ENCODE assay signal across 17 mouse cellular contexts in the genomic region with DNA sequence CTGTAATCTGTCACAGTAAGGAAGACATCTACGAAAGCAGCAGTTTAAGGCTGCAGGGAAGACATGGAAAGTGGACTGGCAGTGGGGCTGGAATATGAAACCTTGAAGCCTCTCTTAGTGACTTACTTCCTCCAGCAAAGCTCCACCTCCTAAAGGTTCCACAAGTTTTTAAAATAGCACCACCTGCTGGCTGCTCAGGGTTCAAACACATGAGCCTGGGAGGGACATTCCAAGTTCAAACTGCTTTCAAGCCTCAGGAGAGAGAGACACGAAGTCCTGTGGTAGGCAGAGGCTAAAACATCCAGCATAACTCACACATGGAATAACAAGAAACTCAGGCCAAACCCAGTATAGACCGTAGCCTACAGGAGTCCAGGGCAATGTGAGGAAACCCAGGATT. TPM values are rescaled to one million over a fixed set of nuclear protein-coding genes. Genes with fewer than 3 reads are reported as not detected.
DNase-seq lines count a peak whose midpoint lies in the region; ATAC-seq and TF ChIP-seq lines count a peak whose summit lies in the region.
"Had no signal": no experiment of that assay in that cellular context is flagged by ENCODE, and none has a peak within 500 bp of the region (broad histone marks: within the 10 kb centered on the region; RNA-seq: fewer than 3 reads in every experiment).

No protein-coding gene starts in this region.

- peak; percentile 37 for TF ChIP-seq CTCF in gastrocnemius, adult 2 months (IDR thresholded peaks at IDR 0.05)
- peak; percentile 48 for TF ChIP-seq CTCF in layer of hippocampus, adult 2 months (conservative IDR thresholded peaks at IDR 0.05)
- peak; percentile 38 for TF ChIP-seq CTCF in midbrain, postnatal 0 days (IDR thresholded peaks at IDR 0.05)

- H3K9me3 ChIP-seq in midbrain, postnatal 0 days (ENCODE audit: low read length): no peaks in the 10 kb centered on the region
- H3K9me3 ChIP-seq in midbrain, embryonic 11.5 days (ENCODE audit: control insufficient read depth, low read length): no peaks in the 10 kb centered on the region; the same call in 1 of the 2 replicates
- H3K9me3 ChIP-seq: lung, embryonic 15.5 days had no signal

- H3K4me1 ChIP-seq in midbrain, postnatal 0 days (ENCODE audit: insufficient read depth, low read length): no peaks in the 10 kb centered on the region
- peaks cover 28% of the 10 kb centered on the region for H3K4me1 ChIP-seq in midbrain, embryonic 11.5 days (ENCODE audit: control insufficient read depth, insufficient read depth, low read length)

- no peak for DNase-seq in gastrocnemius, adult 2 months
- no peak for DNase-seq in gastrocnemius, postnatal 4 days (ENCODE audit: low spot score in 2 of 2)
- DNase-seq in layer of hippocampus, adult 2 months (ENCODE audit: low spot score in 2 of 2): no peak
- DNase-seq in layer of hippocampus, adult 9-10 months (ENCODE audit: low spot score): no peak
- no peak for DNase-seq in midbrain, postnatal 0 days (ENCODE audit: low spot score)
- DNase-seq in midbrain, embryonic 11.5 days (ENCODE audit: low spot score, missing footprints): no peak
- DNase-seq in induced T-regulatory cell, adult 2 months (ENCODE audit: low read depth): peak; percentile 10
- DNase-seq: cerebellum, adult 11 months; cerebellum, postnatal 36 days; gastrocnemius, postnatal 10 days; left cerebral cortex, postnatal 4 days; spleen, adult 18-20 months had no signal

- whole genome bisulfite sequencing in midbrain, postnatal 0 days: 89% methylated on average over 3 of the region's 3 CpGs
- 78% methylated on average over 3 of the region's 3 CpGs for WGBS in midbrain, embryonic 11.5 days

- ATAC-seq in midbrain, postnatal 0 days (ENCODE audit: low FRiP score): no peak
- ATAC-seq in midbrain, embryonic 11.5 days (ENCODE audit: low FRiP score): no peak
- ATAC-seq in monocyte, adult 5-6 weeks (replicated peaks; ENCODE audit: insufficient number of reproducible peaks, low FRiP score, low TSS enrichment, poor library complexity, severe bottlenecking): no peak

- H3K36me3 ChIP-seq in midbrain, postnatal 0 days (ENCODE audit: insufficient read depth, low read length): no peaks in the 10 kb centered on the region
- no peaks in the 10 kb centered on the region for H3K36me3 ChIP-seq in midbrain, embryonic 11.5 days (ENCODE audit: control insufficient read depth, insufficient read depth, low read length)
- H3K36me3 ChIP-seq: forebrain, embryonic 12.5 days; hindbrain, embryonic 13.5 days; lung, embryonic 15.5 days; midbrain, embryonic 12.5 days had no signal

- no peak overlapping the region for H3K27ac ChIP-seq in gastrocnemius, adult 2 months
- no peak overlapping the region for H3K27ac ChIP-seq in layer of hippocampus, adult 2 months
- H3K27ac ChIP-seq in midbrain, postnatal 0 days (ENCODE audit: low read depth, low read length): no peak overlapping the region
- no peak overlapping the region for H3K27ac ChIP-seq in midbrain, embryonic 11.5 days (ENCODE audit: low read depth, low read length)
- H3K27ac ChIP-seq: forebrain, embryonic 12.5 days; hindbrain, embryonic 13.5 days; lung, embryonic 15.5 days; midbrain, embryonic 12.5 days had no signal

- no peak overlapping the region for H3K4me2 ChIP-seq in midbrain, postnatal 0 days (ENCODE audit: low read depth, low read length, poor library complexity, severe bottlenecking)
- no peak overlapping the region for H3K4me2 ChIP-seq in midbrain, embryonic 11.5 days
- H3K4me2 ChIP-seq: forebrain, embryonic 12.5 days; hindbrain, embryonic 13.5 days; lung, embryonic 15.5 days; midbrain, embryonic 12.5 days had no signal

- no peak overlapping the region for H3K9ac ChIP-seq in midbrain, postnatal 0 days (replicated peaks; ENCODE audit: low read length, poor library complexity, severe bottlenecking)
- H3K9ac ChIP-seq in midbrain, embryonic 11.5 days (ENCODE audit: low read length): no peak overlapping the region
- H3K9ac ChIP-seq: forebrain, embryonic 12.5 days; hindbrain, embryonic 13.5 days; lung, embryonic 15.5 days; midbrain, embryonic 12.5 days had no signal

- no peak overlapping the region for H3K4me3 ChIP-seq in gastrocnemius, adult 2 months
- no peak overlapping the region for H3K4me3 ChIP-seq in layer of hippocampus, adult 2 months
- no peak overlapping the region for H3K4me3 ChIP-seq in midbrain, postnatal 0 days (ENCODE audit: low read depth, low read length)
- H3K4me3 ChIP-seq in midbrain, embryonic 11.5 days (ENCODE audit: low read depth, low read length): no peak overlapping the region
- H3K4me3 ChIP-seq: forebrain, embryonic 12.5 days; hindbrain, embryonic 13.5 days; lung, embryonic 15.5 days; midbrain, embryonic 12.5 days had no signal

- intact Hi-C loops in gastrocnemius, adult 2 months (cut with DNase I): loop anchor here (2.0 kb wide), 1 partner anchor 328 kb away; no protein-coding TSS in a partner anchor

- no peaks in the 10 kb centered on the region for H3K27me3 ChIP-seq in midbrain, postnatal 0 days (ENCODE audit: insufficient read depth, low read length)
- no peaks in the 10 kb centered on the region for H3K27me3 ChIP-seq in midbrain, embryonic 11.5 days (ENCODE audit: control insufficient read depth, insufficient read depth, low read length)

RNA-seq across cellular contexts. Expression of gene Nnmt, which starts 39.4 kb away (rescaled TPM):
- 1 to 10 TPM; 1.5 to 3.0 TPM for total RNA-seq in gastrocnemius, adult 2 months (2021)
- 10 to 100 TPM; 19.3 to 22.9 TPM for total RNA-seq in gastrocnemius, postnatal 4 days (2021)
- total RNA-seq in layer of hippocampus, adult 2 months (2021): 1 to 10 TPM; 1.7 to 1.9 TPM
- total RNA-seq in midbrain, postnatal 0 days (2014; rRNA removed): 0.57 and 1.4 TPM in 2 replicates
- polyA plus RNA-seq in midbrain, postnatal 0 days (2015; fragmentation: Nextera tagmentation; extraction: Ambion mirVana): 3.1 and 3.5 TPM in 2 replicates
- polyA plus RNA-seq in midbrain, embryonic 11.5 days (2014; fragmentation: Nextera tagmentation; extraction: Ambion mirVana): 0.94 and 1.2 TPM in 2 replicates
- total RNA-seq in monocyte, adult 5-6 weeks (2017): not detected in 3 replicates
